Mouse (Mus musculus): Measurements from ENCODE around the gene Fem1a. TPM values are rescaled to one million over a fixed set of nuclear protein-coding genes. Genes with fewer than 3 reads are reported as not detected.

Gene Fem1a
- polyA plus RNA-seq, 1 experiment: 16.3 TPM

- Histone ChIP-seq H3K27ac (replicated peaks; ENCODE audit: low read depth, low read length) (no peak overlapping the region), H3K4me1 (ENCODE audit: control insufficient read depth, insufficient read depth, insufficient read length, low read length) (peaks cover 10% of the 10 kb centered on the region), H3K4me3 (ENCODE audit: insufficient read depth, low read depth, low read length) (no peak overlapping the region)
Observed at GRCm38 (mm10) chr17:56298238-56298637, 41.6 kb downstream of the Fem1a start.

GRCm38 (mm10) chr17:56300186-56300585 lies 43.6 kb downstream of the Fem1a start, which contains the start of gene Arrdc5:
Gene Arrdc5, minus strand, starts transcription at chr17:56300286.
- no peak within 1 kb of the TSS for H3K4me3 ChIP-seq (ENCODE audit: insufficient read depth, low read depth, low read length)
- H3K4me1 ChIP-seq (ENCODE audit: control insufficient read depth, insufficient read depth, insufficient read length, low read length): peaks cover 10% of the 10 kb centered on the region
- H3K27ac ChIP-seq (replicated peaks; ENCODE audit: low read depth, low read length): peak within 1 kb of the TSS; percentile 58

DNA sequence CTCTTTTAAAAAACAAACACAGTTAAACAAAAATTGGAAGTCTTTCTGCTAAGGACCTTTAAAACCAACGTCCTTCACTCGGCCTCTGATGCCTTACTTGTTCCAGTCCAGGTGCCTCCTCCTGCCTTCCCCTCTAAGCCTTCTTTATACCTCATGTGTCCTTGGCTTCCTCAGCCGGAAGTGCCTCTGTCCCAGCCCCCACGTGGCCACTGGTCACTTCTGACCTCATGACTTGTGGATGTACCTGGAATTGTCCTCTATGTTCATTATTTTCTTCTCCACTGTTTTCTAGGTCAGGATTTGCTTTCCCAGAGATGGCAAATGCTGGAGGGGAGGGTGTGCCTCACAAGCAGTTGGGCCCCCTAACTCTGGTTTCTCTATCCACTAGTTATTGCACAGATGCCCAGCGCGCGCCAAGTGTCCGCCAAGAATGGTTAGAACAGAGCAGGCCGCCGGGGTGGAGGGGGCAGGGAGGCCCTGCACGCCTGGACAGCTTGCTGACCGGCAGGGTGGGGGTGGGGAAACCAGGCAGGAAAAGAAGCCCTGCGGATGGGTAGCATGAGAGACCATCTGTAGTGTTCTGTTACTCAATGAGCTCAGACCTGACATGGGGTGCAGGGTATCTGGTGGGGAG lies 45.9 kb downstream of the Fem1a start:
- Histone ChIP-seq H3K4me1 (ENCODE audit: control insufficient read depth, insufficient read depth, insufficient read length, low read length) (peaks cover 10% of the 10 kb centered on the region), H3K27ac (replicated peaks; ENCODE audit: low read depth, low read length) (peak overlapping the region; percentile 65), H3K4me3 (ENCODE audit: insufficient read depth, low read depth, low read length) (peak overlapping the region; percentile 21; the same call in 1 of the 2 replicates)

GRCm38 (mm10) chr17:56303160-56303846 lies 46.7 kb downstream of the Fem1a start, which contains the start of gene Uhrf1:
Gene Uhrf1, plus strand, starts transcription at chr17:56303321.
- H3K4me3 ChIP-seq (ENCODE audit: insufficient read depth, low read depth, low read length): peak within 1 kb of the TSS; percentile 68
- H3K4me1 ChIP-seq (ENCODE audit: control insufficient read depth, insufficient read depth, insufficient read length, low read length): peaks cover 10% of the 10 kb centered on the region
- peak within 1 kb of the TSS; percentile 65 for H3K27ac ChIP-seq (replicated peaks; ENCODE audit: low read depth, low read length)

GRCm38 (mm10) chr17:56303847-56304586 lies 47.4 kb downstream of the Fem1a start:
- Histone ChIP-seq H3K27ac (replicated peaks; ENCODE audit: low read depth, low read length) (no peak overlapping the region), H3K4me3 (ENCODE audit: insufficient read depth, low read depth, low read length) (peak overlapping the region; percentile 68), H3K4me1 (ENCODE audit: control insufficient read depth, insufficient read depth, insufficient read length, low read length) (peaks cover 10% of the 10 kb centered on the region)

GRCm38 (mm10) chr17:56304718-56305117 lies 48.1 kb downstream of the Fem1a start:
- peaks cover 10% of the 10 kb centered on the region for H3K4me1 ChIP-seq (ENCODE audit: control insufficient read depth, insufficient read depth, insufficient read length, low read length)
- H3K4me3 ChIP-seq (ENCODE audit: insufficient read depth, low read depth, low read length): peak overlapping the region; percentile 68
- H3K27ac ChIP-seq (replicated peaks; ENCODE audit: low read depth, low read length): no peak overlapping the region

DNA sequence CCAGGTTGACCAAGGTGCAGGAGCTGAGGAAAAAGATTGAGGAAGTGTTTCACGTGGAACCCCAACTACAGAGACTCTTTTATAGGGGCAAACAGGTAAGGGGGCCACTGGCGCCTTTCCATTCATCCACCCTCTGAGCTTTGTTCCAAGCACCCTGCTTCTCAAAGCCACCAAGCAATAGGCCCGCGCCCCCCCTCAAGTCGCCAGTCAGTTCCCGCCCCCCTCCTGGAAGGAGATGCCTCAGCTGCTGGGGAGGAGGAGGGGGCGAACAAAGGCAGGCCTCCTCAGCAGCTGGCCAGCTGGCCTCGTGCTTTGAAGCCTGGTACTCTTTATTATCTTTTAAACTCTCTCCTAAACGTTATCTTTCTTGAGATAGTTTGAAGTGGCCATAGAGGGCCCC lies 48.5 kb downstream of the Fem1a start:
- H3K4me1 ChIP-seq (ENCODE audit: control insufficient read depth, insufficient read depth, insufficient read length, low read length): peaks cover 8% of the 10 kb centered on the region
- H3K4me3 ChIP-seq (ENCODE audit: insufficient read depth, low read depth, low read length): peak overlapping the region; percentile 68; the same call in 1 of the 2 replicates
- no peak overlapping the region for H3K27ac ChIP-seq (replicated peaks; ENCODE audit: low read depth, low read length)

- H3K4me1 ChIP-seq (ENCODE audit: control insufficient read depth, insufficient read depth, insufficient read length, low read length): peaks cover 8% of the 10 kb centered on the region
- H3K4me3 ChIP-seq (ENCODE audit: insufficient read depth, low read depth, low read length): no peak overlapping the region
- H3K27ac ChIP-seq (replicated peaks; ENCODE audit: low read depth, low read length): no peak overlapping the region
Observed at GRCm38 (mm10) chr17:56305826-56306225, 49.2 kb downstream of the Fem1a start.

DNA sequence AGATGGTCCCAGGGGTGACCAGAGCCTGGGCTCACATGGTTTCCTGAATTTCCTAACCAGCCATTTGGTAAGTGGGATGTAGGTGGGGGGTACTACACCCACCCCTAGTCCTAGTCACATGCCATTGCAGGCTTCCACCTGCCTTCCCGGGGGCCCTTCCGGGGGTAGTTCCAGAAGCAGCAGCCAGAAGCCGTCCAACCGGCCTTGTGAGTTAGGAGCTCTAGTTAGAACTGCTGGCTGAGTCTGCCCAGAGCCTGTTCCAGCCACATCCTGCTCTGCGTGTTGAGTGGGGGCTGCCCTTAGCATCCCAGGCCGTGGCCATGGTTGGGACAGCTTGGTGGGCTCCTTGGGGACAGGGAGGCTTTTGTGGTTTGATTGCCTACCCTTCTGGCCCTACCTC lies 51.5 kb downstream of the Fem1a start:
- H3K4me3 ChIP-seq (ENCODE audit: insufficient read depth, low read depth, low read length): no peak overlapping the region
- H3K27ac ChIP-seq (replicated peaks; ENCODE audit: low read depth, low read length): no peak overlapping the region
- no peaks in the 10 kb centered on the region for H3K4me1 ChIP-seq (ENCODE audit: control insufficient read depth, insufficient read depth, insufficient read length, low read length)

DNA sequence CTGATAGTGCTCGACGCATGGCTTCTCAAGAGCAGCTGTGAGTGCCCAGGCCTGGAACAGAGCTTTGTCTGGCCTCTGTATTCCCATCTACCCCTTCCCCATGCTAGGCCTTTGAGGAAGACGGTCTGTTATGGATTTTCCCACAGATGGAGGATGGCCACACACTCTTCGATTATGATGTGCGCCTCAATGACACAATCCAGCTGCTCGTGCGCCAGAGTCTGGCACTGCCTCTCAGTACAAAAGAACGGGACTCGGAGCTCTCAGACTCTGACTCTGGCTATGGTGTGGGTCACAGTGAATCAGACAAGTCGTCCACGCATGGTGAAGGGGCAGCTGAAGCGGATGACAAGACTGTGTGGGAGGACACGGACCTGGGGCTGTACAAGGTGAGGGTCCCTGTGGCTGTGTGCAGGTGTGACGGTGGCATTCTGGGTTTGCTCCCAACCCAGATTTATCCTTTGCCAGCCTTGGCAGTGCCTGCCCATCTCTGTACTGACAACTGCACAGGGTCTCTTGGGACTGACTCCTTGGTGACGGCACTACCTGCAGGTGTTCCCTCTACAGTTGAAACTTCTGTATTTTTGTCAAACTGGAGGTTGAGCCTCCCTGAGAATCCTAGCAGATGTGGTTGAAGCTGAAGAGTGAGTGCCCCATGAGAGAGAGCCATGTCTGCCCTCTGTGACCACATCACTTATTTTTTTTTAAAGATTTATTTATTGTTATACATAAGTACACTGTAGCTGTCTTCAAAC lies 52.8 kb downstream of the Fem1a start:
- Histone ChIP-seq H3K27ac (replicated peaks; ENCODE audit: low read depth, low read length) (no peak overlapping the region), H3K4me1 (ENCODE audit: control insufficient read depth, insufficient read depth, insufficient read length, low read length) (no peaks in the 10 kb centered on the region), H3K4me3 (ENCODE audit: insufficient read depth, low read depth, low read length) (no peak overlapping the region)

Other genes starting within 250 kb of the Fem1a start
- gene Sh3gl1, start 220.2 kb upstream of the Fem1a start, polyA plus RNA-seq (2012; ENCODE audit: insufficient read depth, insufficient read length, missing spikeins): 14.0 and 16.1 TPM in 2 replicates
- 0.99 and 2.7 TPM in 2 replicates for gene Chaf1a, start 216.4 kb upstream of the Fem1a start, polyA plus RNA-seq (2012; ENCODE audit: insufficient read depth, insufficient read length, missing spikeins)
- 41.1 and 69.6 TPM in 2 replicates for gene Ubxn6, start 181.8 kb upstream of the Fem1a start, polyA plus RNA-seq (2012; ENCODE audit: insufficient read depth, insufficient read length, missing spikeins)
- 17.6 and 19.3 TPM in 2 replicates for gene Hdgfl2, start 177.2 kb upstream of the Fem1a start, polyA plus RNA-seq (2012; ENCODE audit: insufficient read depth, insufficient read length, missing spikeins)
- 195 and 205 TPM in 2 replicates for gene Plin4, start 147.0 kb upstream of the Fem1a start, polyA plus RNA-seq (2012; ENCODE audit: insufficient read depth, insufficient read length, missing spikeins)
- gene Plin5, start 139.2 kb upstream of the Fem1a start, polyA plus RNA-seq (2012; ENCODE audit: insufficient read depth, insufficient read length, missing spikeins): 138 and 171 TPM in 2 replicates
- gene Lrg1, start 134.8 kb upstream of the Fem1a start, polyA plus RNA-seq (2012; ENCODE audit: insufficient read depth, insufficient read length, missing spikeins): 61.5 and 101 TPM in 2 replicates
- 1.9 and 5.0 TPM in 2 replicates for gene Sema6b, start 116.5 kb upstream of the Fem1a start, polyA plus RNA-seq (2012; ENCODE audit: insufficient read depth, insufficient read length, missing spikeins)
- gene Tnfaip8l1, start 94.3 kb upstream of the Fem1a start, polyA plus RNA-seq (2012; ENCODE audit: insufficient read depth, insufficient read length, missing spikeins): 0.36 and 1.4 TPM in 2 replicates
- gene Mydgf, start 72.9 kb upstream of the Fem1a start, polyA plus RNA-seq (2012; ENCODE audit: insufficient read depth, insufficient read length, missing spikeins): 30.8 and 30.9 TPM in 2 replicates
- 7.7 and 9.2 TPM in 2 replicates for gene Dpp9, start 37.9 kb upstream of the Fem1a start, polyA plus RNA-seq (2012; ENCODE audit: insufficient read depth, insufficient read length, missing spikeins)
- 9.2 and 10.5 TPM in 2 replicates for gene Ticam1, start 20.0 kb downstream of the Fem1a start, polyA plus RNA-seq (2012; ENCODE audit: insufficient read depth, insufficient read length, missing spikeins)
- 62.9 and 78.2 TPM in 2 replicates for gene Plin3, start 36.1 kb downstream of the Fem1a start, polyA plus RNA-seq (2012; ENCODE audit: insufficient read depth, insufficient read length, missing spikeins)
- gene Arrdc5, start 43.5 kb downstream of the Fem1a start, polyA plus RNA-seq (2012; ENCODE audit: insufficient read depth, insufficient read length, missing spikeins): not detected in 2 replicates
- gene Uhrf1, start 46.5 kb downstream of the Fem1a start, polyA plus RNA-seq (2012; ENCODE audit: insufficient read depth, insufficient read length, missing spikeins): 2.7 and 3.3 TPM in 2 replicates
- gene Kdm4b, start 69.3 kb downstream of the Fem1a start, polyA plus RNA-seq (2012; ENCODE audit: insufficient read depth, insufficient read length, missing spikeins): 6.4 and 17.7 TPM in 2 replicates
- 10.3 and 10.7 TPM in 2 replicates for gene Ptprs, start 219.7 kb downstream of the Fem1a start, polyA plus RNA-seq (2012; ENCODE audit: insufficient read depth, insufficient read length, missing spikeins)

Measured in brown adipose tissue, adult 24 weeks (tissue).